Comparison of ENCODE assay signal across 8 mouse cellular contexts in genomic region chr1:159135301-159135700, GRCm38 (mm10).
A peak's percentile ranks its signal among the peaks of the same experiment; 100 is the strongest.
DNase-seq lines count a peak whose midpoint lies in the region; ATAC-seq and TF ChIP-seq lines count a peak whose summit lies in the region.

No protein-coding gene starts in this region.

- TF ChIP-seq CTCF in spleen, adult 2 months (IDR thresholded peaks at IDR 0.05; ENCODE audit: extremely low read depth, insufficient read depth, insufficient read length, insufficient replicate concordance) = peak; percentile 54; the same call in 1 of the 2 replicates
- TF ChIP-seq CTCF in kidney, adult 2 months (conservative IDR thresholded peaks at IDR 0.05; ENCODE audit: insufficient read depth, insufficient read length, low read depth, low read length) = peak; percentile 89
- peak; percentile 94 for TF ChIP-seq CTCF in stomach, postnatal 0 days (IDR thresholded peaks at IDR 0.05; ENCODE audit: low read depth)

- no peaks in the 10 kb centered on the region for H3K36me3 ChIP-seq in spleen, adult 2 months (ENCODE audit: control insufficient read depth, insufficient read depth, low read length)
- no peaks in the 10 kb centered on the region for H3K36me3 ChIP-seq in kidney, adult 2 months (ENCODE audit: control insufficient read depth, insufficient read depth, low read length)
- no peaks in the 10 kb centered on the region for H3K36me3 ChIP-seq in limb, embryonic 10.5 days
- H3K36me3 ChIP-seq in stomach, postnatal 0 days (ENCODE audit: control insufficient read depth, insufficient read depth, low read length) = no peaks in the 10 kb centered on the region

- DNase-seq in spleen, adult 2 months (ENCODE audit: low read depth in 1 of 2, low spot score in 2 of 2) = peak in 1 of 2 experiments; percentile 16
- DNase-seq in spleen, adult 12 weeks (ENCODE audit: low spot score) = no peak
- peak; percentile 74 for DNase-seq in embryo, embryonic 9.5 days (ENCODE audit: extremely low spot score)
- peak; percentile 90 for DNase-seq in heart, adult 11 months
- DNase-seq in kidney, adult 2 months = peak; percentile 70
- peak; percentile 87 for DNase-seq in limb, embryonic 10.5 days (ENCODE audit: low spot score)
- DNase-seq in stomach, postnatal 0 days (ENCODE audit: low spot score) = peak; percentile 75

- no peaks in the 10 kb centered on the region for H3K9me3 ChIP-seq in limb, embryonic 10.5 days (replicated peaks)
- no peaks in the 10 kb centered on the region for H3K9me3 ChIP-seq in stomach, postnatal 0 days (ENCODE audit: control insufficient read depth, low read length)

- 14% methylated on average over 10 of the region's 10 CpGs for WGBS in spleen, adult 2 months
- 7% methylated on average over 10 of the region's 10 CpGs for WGBS in kidney, adult 2 months
- WGBS in limb, embryonic 10.5 days = 10% methylated on average over 10 of the region's 10 CpGs
- 8% methylated on average over 10 of the region's 10 CpGs for WGBS in stomach, postnatal 0 days

- no peak overlapping the region for H3K4me3 ChIP-seq in spleen, adult 2 months (ENCODE audit: extremely low read depth, insufficient read depth, insufficient read length)
- no peak overlapping the region for H3K4me3 ChIP-seq in kidney, adult 2 months (ENCODE audit: insufficient read depth, low read depth, low read length)
- H3K4me3 ChIP-seq in limb, embryonic 10.5 days = no peak overlapping the region
- no peak overlapping the region for H3K4me3 ChIP-seq in stomach, postnatal 0 days (ENCODE audit: low read depth, low read length)

- TF ChIP-seq EP300 in stomach, postnatal 0 days (optimal IDR thresholded peaks at IDR 0.05) = no peak

- peak; percentile 68; the same call in 1 of the 2 replicates for ATAC-seq in monocyte, adult 5-6 weeks (replicated peaks; ENCODE audit: insufficient number of reproducible peaks, low FRiP score, low TSS enrichment, poor library complexity, severe bottlenecking)
- ATAC-seq in stomach, postnatal 0 days (ENCODE audit: low FRiP score, low TSS enrichment) = 0 out of 2 replicates have a peak, but pooled peaks have one; percentile 59

- H3K27me3 ChIP-seq in spleen, adult 2 months (ENCODE audit: control insufficient read depth, insufficient read depth, low read length) = no peaks in the 10 kb centered on the region
- no peaks in the 10 kb centered on the region for H3K27me3 ChIP-seq in kidney, adult 2 months (replicated peaks; ENCODE audit: control insufficient read depth, insufficient read depth, low read length)
- H3K27me3 ChIP-seq in limb, embryonic 10.5 days (ENCODE audit: low read depth, poor library complexity, severe bottlenecking) = no peaks in the 10 kb centered on the region
- no peaks in the 10 kb centered on the region for H3K27me3 ChIP-seq in stomach, postnatal 0 days (ENCODE audit: control insufficient read depth, insufficient read depth, low read length)

- no peak overlapping the region for H3K9ac ChIP-seq in stomach, postnatal 0 days (ENCODE audit: low read length)

- H3K27ac ChIP-seq in spleen, adult 2 months (ENCODE audit: insufficient read depth, low read length) = no peak overlapping the region
- H3K27ac ChIP-seq in kidney, adult 2 months (ENCODE audit: insufficient read depth, low read depth, low read length) = no peak overlapping the region
- H3K27ac ChIP-seq in limb, embryonic 10.5 days = no peak overlapping the region
- no peak overlapping the region for H3K27ac ChIP-seq in stomach, postnatal 0 days (replicated peaks)

- no peak for TF ChIP-seq POLR2A in spleen, adult 2 months (IDR thresholded peaks at IDR 0.05; ENCODE audit: low read depth, low read length)
- no peak for TF ChIP-seq POLR2A in kidney, adult 2 months (IDR thresholded peaks at IDR 0.05; ENCODE audit: low read depth, low read length)

- no peaks in the 10 kb centered on the region for H3K4me1 ChIP-seq in spleen, adult 2 months (ENCODE audit: control insufficient read depth, insufficient read depth, insufficient read length)
- H3K4me1 ChIP-seq in kidney, adult 2 months (ENCODE audit: control insufficient read depth, insufficient read depth, low read length) = no peaks in the 10 kb centered on the region
- H3K4me1 ChIP-seq in limb, embryonic 10.5 days = no peaks in the 10 kb centered on the region
- H3K4me1 ChIP-seq in stomach, postnatal 0 days (replicated peaks; ENCODE audit: control insufficient read depth, insufficient read depth) = no peaks in the 10 kb centered on the region

- H3K4me2 ChIP-seq in stomach, postnatal 0 days (replicated peaks; ENCODE audit: low read depth) = peak overlapping the region; percentile 35
